ENCODE assay signal across 8 mouse cellular contexts in the genomic region with DNA sequence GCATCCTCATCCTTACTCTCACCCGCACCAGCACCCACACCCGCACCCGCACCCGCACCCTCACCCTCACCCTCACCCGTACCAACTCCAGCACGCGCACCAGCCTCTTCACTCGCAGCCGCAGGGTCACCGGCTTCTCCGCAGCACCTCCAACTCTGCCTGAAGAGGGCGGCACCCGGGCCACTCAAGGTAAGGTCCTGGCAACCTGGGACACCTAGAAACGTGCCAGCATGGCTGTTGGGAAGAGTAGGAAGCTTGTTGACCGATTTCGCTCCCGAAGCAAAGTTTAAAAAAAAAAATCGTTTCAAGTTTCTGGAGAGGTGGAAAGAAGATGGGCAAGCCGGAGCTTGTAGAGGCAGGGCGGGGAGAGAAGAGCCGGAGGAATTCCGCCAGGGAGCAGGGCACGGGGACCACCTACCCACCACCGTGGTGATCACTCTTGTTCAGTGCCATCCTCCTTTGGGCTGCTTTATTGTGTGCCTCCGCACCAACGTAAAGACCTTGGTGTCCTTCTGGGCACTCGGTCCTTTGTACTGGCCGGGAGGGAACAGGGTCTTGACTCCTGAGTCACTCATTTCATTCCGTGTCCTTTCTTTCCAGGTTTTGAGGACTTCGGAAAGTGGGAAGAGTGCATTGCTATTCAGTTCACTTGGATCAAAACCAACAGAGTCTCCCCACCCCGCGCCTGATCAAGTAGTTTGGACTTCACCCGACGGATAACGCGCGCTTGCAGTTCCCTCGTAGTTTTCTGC. TPM values are rescaled to one million over a fixed set of nuclear protein-coding genes. Genes with fewer than 3 reads are reported as not detected.
DNase-seq lines count a peak whose midpoint lies in the region; ATAC-seq lines count a peak whose summit lies in the region.

No protein-coding gene starts in this region.

- H3K36me3 ChIP-seq in intestine, embryonic 14.5 days (ENCODE audit: control insufficient read depth, insufficient read depth, low read length) = peaks cover 6% of the 10 kb centered on the region; the same call in 1 of the 2 replicates

- peaks cover 39% of the 10 kb centered on the region for H3K4me1 ChIP-seq in intestine, embryonic 14.5 days (replicated peaks; ENCODE audit: control insufficient read depth, insufficient read depth, low read length)

- H3K27ac ChIP-seq in intestine, embryonic 14.5 days (ENCODE audit: low read depth) = peak overlapping the region; percentile 95

- H3K27me3 ChIP-seq in intestine, embryonic 14.5 days (replicated peaks; ENCODE audit: control insufficient read depth, insufficient read depth, low read length) = no peaks in the 10 kb centered on the region

- H3K4me3 ChIP-seq in intestine, embryonic 14.5 days (ENCODE audit: low read depth, low read length) = peak overlapping the region; percentile 72

- H3K4me2 ChIP-seq in intestine, embryonic 14.5 days (ENCODE audit: low read length) = peak overlapping the region; percentile 73

- intact Hi-C loops in gastrocnemius, postnatal 14 days (cut with DNase I; ENCODE audit: low total_unique reads) = no loop called here
- intact Hi-C loops in left cerebral cortex, postnatal 4 days (cut with DNase I) = loop anchor here (5.0 to 10.0 kb wide), 2 partner anchors 410 to 657 kb away; a partner anchor contains a TSS

- no peaks in the 10 kb centered on the region for H3K9me3 ChIP-seq in intestine, embryonic 14.5 days (ENCODE audit: control insufficient read depth, low read length)

- ATAC-seq in common myeloid progenitor, adult 5-6 weeks (replicated peaks; ENCODE audit: low read depth, poor library complexity, severe bottlenecking) = peak; percentile 46
- peak; percentile 14; the same call in 1 of the 2 replicates for ATAC-seq in intestine, embryonic 14.5 days (replicated peaks; ENCODE audit: low FRiP score, low TSS enrichment, low read depth)

- peak overlapping the region; percentile 87 for H3K9ac ChIP-seq in intestine, embryonic 14.5 days (ENCODE audit: low read length)

- peak; percentile 82 for DNase-seq in ZHBTc4 (ENCODE audit: low read depth, low spot score)
- DNase-seq in gastrocnemius, postnatal 14 days = peak; percentile 50
- peak; percentile 78 for DNase-seq in intestine, embryonic 14.5 days (ENCODE audit: low spot score)
- peak; percentile 63 for DNase-seq in left cerebral cortex, postnatal 4 days
- peak; percentile 47 for DNase-seq in mesoderm, embryonic 11.5 days (ENCODE audit: low read depth, low spot score)
- peak; percentile 54 for DNase-seq in right cerebral cortex, postnatal 4 days
- DNase-seq in yolk sac, embryonic 10.5 days (ENCODE audit: low spot score) = peak; percentile 70

- WGBS in intestine, embryonic 14.5 days = under 1% methylated on average over 37 of the region's 38 CpGs

RNA-seq across cellular contexts. Expression of a gene that starts 1.6 kb away (rescaled TPM):
- total RNA-seq in common myeloid progenitor, adult 5-6 weeks (2017) = 0.49 and 1.9 TPM in 2 replicates
- 1 to 10 TPM; 6.2 to 6.4 TPM for total RNA-seq in gastrocnemius, postnatal 14 days (2021)
- 42.4 and 46.0 TPM in 2 replicates for polyA plus RNA-seq in intestine, embryonic 14.5 days (2014; fragmentation: Nextera tagmentation; extraction: Ambion mirVana)
- total RNA-seq in left cerebral cortex, postnatal 4 days (2021) = 10 to 100 TPM; 18.9 to 20.3 TPM

RNA-seq across cellular contexts. Expression of a gene that starts 34.6 kb away (rescaled TPM):
- total RNA-seq in common myeloid progenitor, adult 5-6 weeks (2017) = 824 and 1,033 TPM in 2 replicates
- total RNA-seq in gastrocnemius, postnatal 14 days (2021) = 10 to 100 TPM; 43.8 to 49.0 TPM
- polyA plus RNA-seq in intestine, embryonic 14.5 days (2014; fragmentation: Nextera tagmentation; extraction: Ambion mirVana) = 248 and 249 TPM in 2 replicates
- 100 to 1,000 TPM; 229 to 241 TPM for total RNA-seq in left cerebral cortex, postnatal 4 days (2021)

Comparison
In these comparisons a context has a peak if more than half of its experiments do, and no peak if none do; other contexts are left out.
1. Peak in every context shown above with its lines: DNase-seq, ATAC-seq, H3K4me3 ChIP-seq and H3K27ac ChIP-seq.
2. RNA of a gene that starts 34.6 kb away (total RNA-seq): 824 to 1,033 TPM in common myeloid progenitor, adult 5-6 weeks and 229 to 241 TPM in left cerebral cortex, postnatal 4 days; 43.8 to 49.0 TPM in gastrocnemius, postnatal 14 days; every median in the first group is over 4 times any median in the second.